Mouse (Mus musculus): ENCODE data around the gene Slitrk1. TPM values are rescaled to one million over a fixed set of nuclear protein-coding genes. Genes with fewer than 3 reads are reported as not detected.

The Slitrk1 gene
- total RNA-seq (2021) = 10 to 100 TPM; 48.8 to 52.6 TPM
- long read RNA-seq, experiment 1, full-length matches to known transcripts = 11 of 12 reads
- long read RNA-seq, experiment 1, partial matches to known transcripts = 0 of 12 reads
- long read RNA-seq, experiment 1, other reads (novel, unspliced or antisense) = 1 of 12 reads
- long read RNA-seq, experiment 2, full-length matches to known transcripts = 22 of 23 reads
- long read RNA-seq, experiment 2, partial matches to known transcripts = 0 of 23 reads
- long read RNA-seq, experiment 2, other reads (novel, unspliced or antisense) = 1 of 23 reads

DNA sequence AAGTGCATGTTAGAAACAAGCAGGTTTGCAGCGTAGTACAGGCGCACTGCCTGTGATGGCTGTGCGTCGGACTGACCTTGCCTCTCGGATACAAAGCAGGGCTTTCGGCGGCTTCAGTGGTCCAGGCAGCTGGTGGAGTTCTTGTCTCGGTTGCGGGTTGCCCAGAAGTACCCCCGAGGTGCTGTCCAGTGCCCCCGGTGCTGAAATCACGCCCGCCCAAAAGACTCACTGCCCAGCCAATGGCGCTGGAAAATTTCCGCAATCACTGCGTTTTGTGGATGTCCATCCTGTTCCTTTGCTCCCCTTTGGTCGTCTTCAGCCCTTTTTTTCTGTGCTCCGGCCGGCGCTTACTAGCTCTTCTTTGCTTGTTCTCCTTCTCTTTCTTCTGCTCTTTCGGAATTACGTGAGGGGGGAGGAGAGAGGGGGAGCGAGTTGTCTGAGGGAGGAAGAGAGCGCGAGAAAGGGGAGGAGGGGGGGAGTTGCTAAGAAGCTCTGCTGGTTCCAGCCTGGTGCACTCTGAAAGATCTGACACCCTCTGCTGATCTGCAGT, at the start of gene Slitrk1:
Gene Slitrk1 (minus strand): TSS at position 445 of the 550 bp plus-strand sequence.
- DNase-seq (ENCODE audit: low spot score in 2 of 2) = peak; percentile 59 to 64

DNA sequence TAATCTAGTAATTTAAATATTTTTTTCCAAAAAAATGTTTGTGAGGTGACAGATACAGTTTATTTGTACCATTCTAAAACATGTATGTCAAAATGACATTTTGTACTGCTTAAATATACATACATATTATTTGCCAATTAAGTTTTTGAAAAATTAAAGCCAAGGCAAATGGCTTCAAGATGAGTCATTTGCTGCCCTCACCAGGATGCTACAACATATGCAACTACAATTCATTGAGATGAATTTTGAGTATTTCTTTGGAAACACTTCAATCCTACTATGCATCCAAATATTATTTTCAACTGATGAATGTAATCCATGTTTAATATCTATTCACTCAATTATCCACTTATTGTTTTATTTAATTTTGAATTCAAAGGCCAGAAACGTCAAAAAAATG, 21.8 kb upstream of the Slitrk1 start:
- DNase-seq (ENCODE audit: low spot score in 2 of 2) = no peak

DNA sequence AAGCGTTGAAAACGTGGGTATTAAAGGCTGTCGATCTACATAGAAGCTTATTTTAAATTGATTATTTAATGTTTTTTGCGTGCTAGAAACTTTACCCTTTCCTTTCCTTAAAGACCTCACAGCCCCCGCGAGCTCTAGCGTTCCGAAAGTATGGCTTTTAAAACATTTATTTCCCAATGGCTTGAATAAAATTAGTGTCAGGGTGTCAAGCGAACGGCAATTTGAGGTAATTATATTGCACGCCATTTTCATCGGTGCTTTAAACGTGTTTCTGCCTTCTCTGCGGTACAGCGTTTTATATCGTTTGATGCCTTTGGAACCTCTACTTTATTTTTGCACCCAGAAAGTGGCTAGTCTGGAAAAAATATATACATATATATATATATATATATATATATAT, 378 bp upstream of the Slitrk1 start:
- peak; percentile 7 to 12 for DNase-seq (ENCODE audit: low spot score in 2 of 2)

DNA sequence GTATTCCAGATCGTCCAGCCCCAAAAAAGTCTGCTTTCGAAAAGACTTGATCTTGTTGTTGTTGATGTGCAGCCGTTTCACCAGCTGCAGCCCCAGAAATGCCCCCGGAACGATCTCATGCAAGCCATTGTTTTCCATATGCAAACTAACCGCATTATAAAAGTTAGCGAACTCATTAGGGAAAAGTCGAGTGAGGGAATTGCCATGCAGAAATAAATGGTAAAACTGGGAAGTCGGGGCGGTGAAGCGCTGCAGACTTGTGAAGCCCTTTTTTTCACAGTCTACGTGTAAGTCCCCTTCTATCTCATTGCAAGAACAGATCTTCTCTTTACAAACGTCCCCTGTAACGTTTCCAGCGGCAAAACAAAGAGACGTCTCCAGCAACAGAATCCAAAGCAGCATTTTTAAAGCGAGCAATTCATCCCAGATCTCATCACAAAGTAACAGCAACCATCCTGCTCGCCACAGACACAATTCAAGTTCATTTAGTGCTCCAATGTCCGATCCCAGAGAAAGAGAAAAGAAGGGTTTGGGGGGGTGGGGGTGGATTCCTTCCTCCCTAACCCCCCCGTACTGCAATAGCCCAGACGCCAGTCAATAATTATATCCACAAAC, 975 bp downstream of the Slitrk1 start:
- peak; percentile 30 to 39 for DNase-seq (ENCODE audit: low spot score in 2 of 2)

DNA sequence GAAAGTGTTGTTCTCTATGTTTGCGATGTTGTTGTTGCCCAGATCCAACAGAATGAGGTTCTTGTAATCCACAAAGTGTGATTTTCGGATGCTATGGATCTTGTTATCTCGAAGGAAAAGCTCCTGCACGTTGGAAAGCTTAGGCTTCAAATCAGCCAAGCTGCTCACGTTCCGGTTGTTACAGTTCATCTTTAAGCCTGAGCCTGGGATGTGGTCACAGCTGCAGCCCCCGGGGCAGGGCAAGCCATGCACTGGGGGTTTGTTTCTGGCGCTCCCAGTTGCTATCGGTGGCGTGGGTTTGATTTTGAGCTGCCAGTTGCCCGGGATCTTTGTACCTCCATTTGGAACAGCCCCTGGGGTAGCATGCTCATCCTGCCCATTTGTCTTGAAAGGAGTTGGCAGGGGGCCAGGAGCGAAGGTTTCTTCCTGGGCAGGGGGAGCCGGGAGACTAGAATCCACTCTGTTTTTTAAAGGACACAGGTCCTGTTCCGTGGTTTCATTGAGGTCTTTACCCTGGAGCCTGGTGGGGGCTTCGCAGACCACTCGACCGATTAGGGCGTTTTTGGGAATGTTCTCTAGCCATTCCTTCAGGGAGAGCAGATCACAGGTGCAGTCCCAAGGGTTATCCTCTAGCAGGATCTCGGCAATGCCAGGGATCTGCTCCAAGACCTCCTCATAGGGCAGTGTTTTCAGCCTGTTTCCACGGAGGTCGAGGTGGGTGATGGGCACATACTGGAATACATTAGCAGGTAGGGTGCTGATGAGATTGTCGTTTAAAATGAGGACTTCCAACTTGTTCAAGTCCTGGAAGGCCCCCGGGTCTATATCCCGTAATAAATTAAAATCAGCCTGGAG, 1.7 kb downstream of the Slitrk1 start:
- DNase-seq (ENCODE audit: low spot score in 2 of 2) = peak; percentile 52 to 58

DNA sequence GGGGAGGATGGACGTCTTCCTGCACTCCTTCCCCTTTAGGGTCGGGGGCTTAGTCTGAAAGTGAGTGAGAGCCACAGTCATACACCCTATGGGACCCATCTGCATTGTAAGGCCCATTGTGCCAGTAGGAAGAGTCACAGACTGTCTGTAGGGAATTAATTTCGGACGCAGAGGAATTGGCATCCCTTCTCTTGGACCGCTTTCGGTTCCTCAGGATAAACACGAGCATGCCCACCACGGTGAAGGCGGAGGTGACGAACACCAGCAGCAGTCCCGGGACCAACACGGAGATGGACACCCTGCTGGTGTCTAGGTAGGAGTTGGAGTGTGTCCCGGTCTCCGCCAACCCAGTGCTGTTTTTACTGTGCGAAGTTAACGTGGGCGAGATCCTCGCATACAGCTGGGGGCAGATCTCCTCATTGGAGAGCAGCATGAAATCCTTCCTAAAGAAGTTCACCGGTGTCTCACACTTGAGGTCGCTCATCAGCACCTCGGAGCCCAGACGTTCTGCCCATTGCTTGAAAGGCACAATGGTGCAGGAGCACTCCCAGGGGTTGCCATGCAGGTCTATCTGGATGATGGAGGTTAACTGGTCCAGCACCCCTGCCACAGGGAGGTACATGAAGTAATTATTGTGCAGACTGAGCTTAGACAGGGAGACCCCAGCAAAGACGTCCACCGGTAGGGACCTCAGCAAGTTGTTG, 2.7 kb downstream of the Slitrk1 start:
- peak; percentile 27 to 59 for DNase-seq (ENCODE audit: low spot score in 2 of 2)

DNA sequence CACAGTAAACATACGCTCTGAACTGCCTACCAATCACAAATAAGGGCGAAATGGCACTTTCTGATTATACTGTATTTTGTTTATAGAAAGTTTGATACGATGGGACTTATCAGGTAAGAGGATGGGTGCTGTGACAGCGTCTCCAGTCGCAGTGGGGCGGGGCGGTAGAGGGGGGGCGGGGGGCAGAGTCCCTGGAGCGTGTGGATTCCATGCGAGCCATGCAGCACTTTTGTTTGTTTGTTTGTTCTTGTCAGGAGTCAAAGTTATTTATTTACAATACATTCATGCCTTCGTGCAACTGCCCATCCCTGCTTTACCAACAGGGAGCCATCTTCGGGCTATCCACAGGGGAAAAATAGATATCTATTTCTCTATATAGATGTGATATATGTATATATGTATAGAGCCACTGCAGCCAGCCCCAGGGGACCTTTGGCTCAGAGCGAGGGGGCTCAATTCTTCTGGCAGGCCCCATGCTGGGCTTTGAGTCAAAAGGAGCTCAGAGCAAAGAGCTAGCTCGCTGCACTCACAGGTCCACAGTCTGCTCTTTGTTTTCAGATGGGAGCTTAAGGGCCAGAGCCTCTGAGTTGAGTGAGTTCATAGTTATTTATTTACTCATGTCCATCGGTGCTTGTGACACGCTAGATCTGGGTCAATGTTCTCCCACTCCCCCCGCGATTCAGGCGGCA, 3.4 kb downstream of the Slitrk1 start:
- DNase-seq (ENCODE audit: low spot score in 2 of 2) = peak; percentile 6 to 22

DNA sequence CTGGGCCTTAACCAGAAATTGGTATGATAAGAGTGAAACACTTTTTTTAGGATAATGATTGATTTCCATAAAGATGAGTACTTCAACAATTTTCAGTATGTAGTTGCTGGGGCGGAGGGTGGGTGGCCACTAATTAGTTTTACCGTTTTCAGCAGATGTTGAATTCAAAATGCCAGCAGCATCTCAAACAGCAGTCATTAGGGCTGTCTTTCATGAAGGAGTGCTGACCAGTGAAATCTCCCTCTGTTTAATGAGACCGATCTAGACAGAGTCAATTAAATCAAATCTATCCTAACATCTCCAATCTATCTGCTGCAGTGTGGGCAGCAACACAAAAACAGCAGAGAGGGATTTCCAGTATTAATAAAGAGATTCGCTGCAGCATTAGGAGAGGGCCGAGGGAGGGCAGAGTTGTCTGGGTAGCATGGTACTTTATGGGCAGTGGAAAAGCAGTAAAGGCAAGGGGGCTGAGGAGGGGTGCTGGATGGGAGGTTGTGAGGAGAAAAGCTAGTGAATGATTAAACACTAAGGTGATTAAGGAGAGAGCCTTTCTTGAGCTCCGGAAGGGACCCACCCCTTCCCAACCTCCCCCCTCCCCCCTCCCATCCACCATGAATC, 4.5 kb downstream of the Slitrk1 start:
- peak; percentile 13 to 18 for DNase-seq (ENCODE audit: low spot score in 2 of 2)

DNA sequence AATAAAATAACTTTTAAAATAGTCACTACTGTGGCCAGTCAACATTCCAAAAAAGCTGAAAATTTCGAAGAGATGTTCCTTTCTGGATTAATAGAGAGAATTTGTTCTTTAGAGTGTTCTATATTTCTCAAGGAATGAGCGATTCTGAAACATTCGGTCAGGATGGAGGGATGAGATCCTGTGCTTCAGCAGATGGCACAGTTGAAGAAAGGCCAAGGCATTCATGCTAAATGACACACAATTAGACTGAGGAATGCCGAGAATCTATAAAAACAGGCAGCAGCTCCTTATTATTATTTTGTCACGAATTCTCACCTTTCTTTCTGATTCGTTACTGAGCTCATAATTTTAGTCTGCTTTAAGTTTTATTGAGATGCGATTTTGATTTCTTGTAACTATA, 15.4 kb downstream of the Slitrk1 start:
- DNase-seq (ENCODE audit: low spot score in 2 of 2) = peak in 1 of 2 experiments; percentile 9

DNA sequence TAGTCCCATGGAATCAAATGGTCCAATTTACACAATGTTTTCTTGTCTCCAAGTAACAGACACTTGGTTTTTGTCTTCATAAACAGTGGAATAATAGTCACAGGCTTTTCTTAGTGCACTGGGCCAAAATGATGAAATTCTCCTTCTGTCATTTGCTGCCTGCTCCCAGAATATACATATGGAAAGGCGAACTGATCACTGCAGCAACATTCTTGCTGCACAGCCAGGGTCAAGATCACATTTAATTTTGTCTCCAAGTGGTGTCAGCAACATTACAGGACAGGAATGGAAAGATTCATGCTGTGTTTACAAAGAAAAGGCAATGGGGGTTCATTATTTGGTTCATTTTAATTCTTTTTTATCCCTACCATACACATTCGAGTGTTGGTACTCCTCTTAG, 18.5 kb downstream of the Slitrk1 start:
- DNase-seq (ENCODE audit: low spot score in 2 of 2) = no peak

DNA sequence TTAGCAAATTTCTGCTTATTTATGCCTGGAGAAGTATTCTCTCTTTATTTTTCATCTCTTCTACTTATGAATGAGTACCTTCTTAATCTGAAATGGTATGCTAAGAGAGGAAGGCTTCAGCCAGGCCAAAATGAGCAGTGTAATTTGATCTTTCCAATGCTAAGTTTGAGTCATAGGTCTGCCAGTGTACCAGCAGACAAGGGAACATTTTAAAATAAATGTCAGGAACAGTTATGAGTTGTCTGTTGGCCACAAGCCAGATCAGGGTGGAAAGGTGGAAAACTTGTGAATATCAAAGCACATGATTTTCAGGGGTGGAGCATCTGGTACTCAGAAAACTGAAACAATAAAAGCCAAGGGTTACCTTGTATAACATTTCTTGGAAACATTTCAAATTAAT, 46.1 kb downstream of the Slitrk1 start:
- no peak for DNase-seq (ENCODE audit: low spot score in 2 of 2)

DNA sequence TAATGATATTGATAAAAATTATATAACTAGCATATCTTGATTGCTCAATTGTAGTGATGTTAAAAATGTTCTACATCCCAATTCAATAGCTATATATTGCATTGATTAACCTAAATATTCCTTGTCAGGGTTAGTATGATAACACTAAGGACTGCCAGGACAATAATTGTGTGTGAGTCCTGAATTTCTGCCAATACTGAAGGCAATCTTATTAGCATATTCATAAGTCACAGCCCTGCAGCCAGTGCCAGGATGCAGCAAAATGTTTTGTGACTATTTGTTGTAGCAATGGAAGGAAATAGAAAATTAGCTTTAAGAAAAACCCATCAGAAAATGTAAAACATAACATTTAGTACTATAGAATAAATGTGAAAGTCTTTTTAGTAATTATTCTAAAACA, 49.3 kb downstream of the Slitrk1 start:
- DNase-seq (ENCODE audit: low spot score in 2 of 2) = no peak

DNA sequence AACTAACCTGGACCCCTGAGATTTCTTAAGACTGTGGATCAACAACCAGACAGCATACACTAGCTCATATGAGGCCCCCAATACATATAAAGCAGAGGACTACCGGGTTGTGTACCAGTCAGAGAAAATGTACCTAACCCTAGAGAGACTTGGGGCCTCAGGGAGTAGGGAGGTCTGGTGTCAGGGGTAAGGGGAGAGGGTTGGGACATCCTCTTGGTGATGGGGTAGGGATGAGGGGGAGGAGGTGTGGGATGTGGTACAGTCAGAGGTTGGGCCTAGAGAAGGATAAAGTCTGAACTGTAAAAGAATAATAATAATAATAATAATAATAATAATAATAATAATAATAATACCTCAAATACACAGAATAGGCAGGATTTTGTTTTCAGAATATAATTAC, 54.6 kb downstream of the Slitrk1 start:
- no peak for DNase-seq (ENCODE audit: low spot score in 2 of 2)
